Mouse (Mus musculus): Measurements from ENCODE around the gene Rpl29. TPM values are rescaled to one million over a fixed set of nuclear protein-coding genes. Genes with fewer than 3 reads are reported as not detected.

Gene Rpl29
- 577 TPM for polyA plus RNA-seq (2017; shearing (Covaris generic))

GRCm38 (mm10) chr9:106429221-106430014 is at the start of gene Rpl29:
TSS of gene Rpl29 (plus strand) at chr9:106429454.

GRCm38 (mm10) chr9:106447348-106447747 is 18.1 kb downstream of the Rpl29 start, which contains the start of the genes Abhd14b and Abhd14a:
TSS of gene Abhd14b (plus strand) at chr9:106447459.
TSS of gene Abhd14a (minus strand) at chr9:106447678.

GRCm38 (mm10) chr9:106453271-106454070 is 24.2 kb downstream of the Rpl29 start, which contains the start of gene Pcbp4:
TSS of gene Pcbp4 (plus strand) at chr9:106453291.

GRCm38 (mm10) chr9:106465571-106466200 is 36.4 kb downstream of the Rpl29 start, which contains the start of gene Gpr62:
TSS of gene Gpr62 (minus strand) at chr9:106465938.

GRCm38 (mm10) chr9:106475663-106476001 is 46.4 kb downstream of the Rpl29 start, which contains the start of gene Rrp9:
TSS of gene Rrp9 (plus strand) at chr9:106475963.

GRCm38 (mm10) chr9:106476924-106477484 is 47.8 kb downstream of the Rpl29 start, which contains the start of gene Parp3:
TSS of gene Parp3 (minus strand) at chr9:106476949.

Other genes with a start within 250 kb of the Rpl29 start
- gene Ppm1m, start 229.7 kb upstream of the Rpl29 start, polyA plus RNA-seq (2017; shearing (Covaris generic)): 114 TPM
- gene Twf2, start 226.3 kb upstream of the Rpl29 start, polyA plus RNA-seq (2017; shearing (Covaris generic)): 317 TPM
- not detected for gene Tlr9, start 206.9 kb upstream of the Rpl29 start, polyA plus RNA-seq (2017; shearing (Covaris generic))
- 48.2 TPM for gene Alas1, start 180.8 kb upstream of the Rpl29 start, polyA plus RNA-seq (2017; shearing (Covaris generic))
- 4.1 TPM for gene Poc1a, start 148.4 kb upstream of the Rpl29 start, polyA plus RNA-seq (2017; shearing (Covaris generic))
- 64.0 TPM for gene Dusp7, start 60.8 kb upstream of the Rpl29 start, polyA plus RNA-seq (2017; shearing (Covaris generic))
- 19.6 TPM for gene Acy1, start 8.9 kb downstream of the Rpl29 start, polyA plus RNA-seq (2017; shearing (Covaris generic))
- 8.6 TPM for gene Abhd14b, start 18.0 kb downstream of the Rpl29 start, polyA plus RNA-seq (2017; shearing (Covaris generic))
- gene Abhd14a, start 18.2 kb downstream of the Rpl29 start, polyA plus RNA-seq (2017; shearing (Covaris generic)): 13.0 TPM
- 12.2 TPM for gene Pcbp4, start 23.8 kb downstream of the Rpl29 start, polyA plus RNA-seq (2017; shearing (Covaris generic))
- gene Gpr62, start 36.5 kb downstream of the Rpl29 start, polyA plus RNA-seq (2017; shearing (Covaris generic)): not detected
- 82.8 TPM for gene Rrp9, start 46.5 kb downstream of the Rpl29 start, polyA plus RNA-seq (2017; shearing (Covaris generic))
- 75.9 TPM for gene Parp3, start 47.5 kb downstream of the Rpl29 start, polyA plus RNA-seq (2017; shearing (Covaris generic))
- gene Iqcf1, start 70.5 kb downstream of the Rpl29 start, polyA plus RNA-seq (2017; shearing (Covaris generic)): not detected
- gene Iqcf5, start 85.1 kb downstream of the Rpl29 start, polyA plus RNA-seq (2017; shearing (Covaris generic)): not detected
- gene Iqcf3, start 132.2 kb downstream of the Rpl29 start, polyA plus RNA-seq (2017; shearing (Covaris generic)): not detected
- gene Iqcf4, start 141.5 kb downstream of the Rpl29 start, polyA plus RNA-seq (2017; shearing (Covaris generic)): not detected
- not detected for gene Iqcf6, start 197.1 kb downstream of the Rpl29 start, polyA plus RNA-seq (2017; shearing (Covaris generic))
- not detected for gene Grm2, start 226.6 kb downstream of the Rpl29 start, polyA plus RNA-seq (2017; shearing (Covaris generic))